Mouse (Mus musculus): ENCODE data around the gene Apaf1.

DNA sequence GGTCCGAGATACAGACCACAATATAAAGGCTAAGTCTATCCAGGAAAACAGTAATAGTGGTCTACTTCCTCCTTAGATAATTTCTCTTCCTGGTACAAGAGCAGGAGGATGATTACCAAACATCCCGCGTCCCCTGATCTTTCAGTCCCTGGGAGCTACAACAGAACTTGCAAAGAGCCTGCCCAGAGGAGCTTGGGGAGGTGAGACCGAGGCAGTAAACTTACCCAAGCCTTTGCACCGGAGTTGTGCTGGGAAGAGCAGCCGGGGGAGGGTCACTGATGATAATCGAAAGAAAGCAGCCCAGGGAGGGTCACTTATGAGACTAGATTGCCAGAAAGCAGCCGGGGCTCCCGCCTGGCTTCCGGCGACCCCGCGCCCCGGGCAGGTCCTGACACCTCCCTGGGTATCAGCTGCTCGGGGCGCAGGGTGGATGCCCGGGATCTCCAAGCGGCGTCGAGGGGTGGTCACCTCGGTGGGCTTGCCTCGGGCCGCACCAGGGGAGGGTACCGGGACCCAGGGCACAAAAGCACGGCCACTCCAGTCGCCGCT is 537 bp downstream of the Apaf1 start:
- TF ChIP-seq POLR2A (IDR thresholded peaks at IDR 0.05; ENCODE audit: extremely low read depth, insufficient read depth, low read length) (no peak), CTCF (IDR thresholded peaks at IDR 0.05; ENCODE audit: low read depth, low read length) (no peak)
